Mouse (Mus musculus) adrenal gland, postnatal 14 days (tissue): ENCODE results near the gene Rab42. TPM values are rescaled to one million over a fixed set of nuclear protein-coding genes. Genes with fewer than 3 reads are reported as not detected.
A peak's percentile ranks its signal among the peaks of the same experiment; 100 is the strongest.

Experiments
- DNase-seq: peaks from one replicate; pipeline ENCODE4 v3.0.0; 2021; ENCODE audit warnings: mixed read lengths
- long read RNA-seq, 2 experiments: library from polyadenylated mRNA; stranded (forward); transcript quantifications; one replicate each; pipeline ENCODE4 v2.0.0; 2021
- total RNA-seq: library from RNA; stranded (reverse); gene quantifications from 2 replicates; pipeline ENCODE4 v1.2.3, GENCODE M21; 2021

Rab42 gene
- 0.93 and 3.5 TPM in 2 replicates for total RNA-seq
- long read RNA-seq, experiment 1, transcript Rab42-201 (2 exons, 761 nt), result major isoform, 10 of 14 reads
- long read RNA-seq, experiment 1, partial matches to known transcripts, result 0 of 14 reads
- long read RNA-seq, experiment 1, other reads (novel, unspliced or antisense), result 4 of 14 reads
- long read RNA-seq, experiment 2, partial matches to known transcripts, result 0 of 3 reads
- long read RNA-seq, experiment 2, other reads (novel, unspliced or antisense), result 0 of 3 reads

- DNase-seq, result peak; percentile 76
These were observed at the start of gene Rab42 for GRCm38 (mm10) chr4:132302939-132303479. Gene Rab42 (minus strand): TSS chr4:132303385.

- DNase-seq, result peak; percentile 52
These were observed 49.6 kb upstream of the Rab42 start for GRCm38 (mm10) chr4:132352739-132353138.

DNA sequence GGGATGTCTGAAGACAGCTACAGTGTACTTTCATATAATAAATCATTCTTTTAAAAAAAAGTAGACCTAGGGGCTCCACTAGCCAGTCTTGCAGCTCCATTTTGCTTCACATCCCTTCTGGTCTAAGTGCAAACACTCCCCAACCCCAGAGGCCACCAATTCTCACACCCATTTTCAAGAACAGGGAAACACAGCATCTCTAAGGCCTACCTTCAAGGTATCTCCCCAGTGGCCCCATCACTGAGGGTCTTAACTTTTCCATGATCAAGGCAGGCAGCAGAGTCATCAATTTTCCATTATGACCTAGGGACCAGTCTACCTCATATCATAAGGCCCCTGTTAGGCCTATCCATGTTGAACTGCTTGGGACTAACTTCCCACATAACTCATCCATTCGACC, 48.2 kb upstream of the Rab42 start:
- DNase-seq, result no peak

DNA sequence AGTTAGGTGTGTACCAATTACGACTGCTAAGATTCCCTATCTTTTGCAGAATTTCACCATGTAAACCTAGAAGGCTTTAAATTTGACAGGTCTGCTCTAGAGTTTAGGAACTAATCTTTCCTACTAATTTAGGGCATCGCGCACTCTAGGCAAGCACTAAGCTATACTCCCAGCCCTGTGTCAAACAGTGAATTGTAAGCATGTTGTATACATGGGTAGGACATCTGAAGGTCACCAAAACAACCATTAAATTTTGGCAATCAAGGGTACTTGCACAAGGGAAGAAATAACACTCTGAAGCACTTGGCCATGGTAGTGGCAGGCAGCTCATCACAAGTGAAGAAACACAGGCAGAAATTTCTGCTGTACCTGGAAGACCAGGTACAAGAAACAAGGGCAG, 47.7 kb upstream of the Rab42 start:
- no peak for DNase-seq

DNA sequence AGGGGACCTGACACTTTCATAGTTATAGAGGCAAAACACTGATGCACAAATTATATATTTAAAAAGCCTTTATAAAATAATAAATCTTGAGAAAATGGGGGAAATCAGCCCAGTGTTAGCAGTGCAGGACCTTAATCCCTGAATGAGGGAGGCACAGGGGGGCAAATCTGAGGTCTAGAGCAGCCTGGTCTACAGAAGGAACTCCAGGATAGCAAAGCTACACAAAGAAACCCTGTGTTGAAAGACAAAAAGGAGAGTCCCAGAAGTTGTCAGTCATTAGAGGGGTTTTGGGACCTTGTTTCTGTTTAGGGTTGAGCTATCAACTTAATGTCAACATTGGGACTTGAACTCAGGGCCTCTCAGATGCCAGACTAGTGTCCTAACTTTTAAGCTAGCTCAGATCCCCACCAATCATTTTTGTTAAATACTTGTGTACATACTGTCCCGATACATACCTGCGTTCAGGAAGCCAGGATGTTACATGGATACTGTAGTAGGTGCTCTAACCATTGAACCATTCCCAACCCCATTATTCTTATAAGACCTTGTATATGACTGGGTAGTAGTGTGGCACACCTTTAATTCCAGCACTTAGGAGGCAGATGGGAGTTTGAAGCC, 47.0 kb upstream of the Rab42 start:
- no peak for DNase-seq

GRCm38 (mm10) chr4:132349495-132350122, 46.4 kb upstream of the Rab42 start:
- DNase-seq, result no peak

- no peak for DNase-seq
These were observed 43.5 kb upstream of the Rab42 start for GRCm38 (mm10) chr4:132346661-132347060.

GRCm38 (mm10) chr4:132346261-132346660, 43.1 kb upstream of the Rab42 start:
- no peak for DNase-seq

- DNase-seq, result no peak
These were observed 42.6 kb upstream of the Rab42 start for GRCm38 (mm10) chr4:132345843-132346212.

DNA sequence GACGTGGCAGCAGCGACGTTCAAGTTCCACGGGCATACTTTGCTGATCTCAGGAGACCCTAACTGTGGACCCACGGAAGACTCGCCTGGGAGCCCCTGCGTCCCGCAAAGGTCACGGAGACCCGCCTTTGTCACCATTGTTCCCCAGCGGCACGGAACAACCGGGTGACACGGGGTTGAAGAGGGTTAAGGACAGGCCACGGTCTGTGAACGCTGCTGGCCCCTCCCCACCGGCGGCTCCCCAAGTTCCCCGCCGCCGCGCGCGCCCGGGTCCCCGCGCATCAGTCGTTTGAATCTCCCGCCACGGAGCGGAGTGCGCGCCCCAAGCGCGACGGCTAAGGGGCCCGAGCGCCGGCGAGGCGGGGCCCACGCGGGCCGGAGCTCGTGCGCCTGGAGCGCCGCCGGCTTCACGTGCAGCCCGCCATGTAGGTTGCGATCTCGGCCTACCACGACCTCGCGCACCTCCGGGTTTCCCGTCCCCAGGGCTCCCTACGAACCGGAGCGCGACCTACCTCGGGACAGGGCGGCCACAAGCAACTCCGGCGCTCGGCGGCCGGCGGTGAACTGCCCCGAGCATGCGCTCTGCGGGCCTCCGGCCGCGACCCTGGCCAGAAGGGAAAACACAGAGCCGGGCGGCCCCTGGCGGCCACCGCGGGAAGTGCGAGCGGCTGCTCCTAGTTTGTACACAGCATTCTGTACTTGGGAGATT, 42.1 kb upstream of the Rab42 start:
- DNase-seq, result peak; percentile 97

DNA sequence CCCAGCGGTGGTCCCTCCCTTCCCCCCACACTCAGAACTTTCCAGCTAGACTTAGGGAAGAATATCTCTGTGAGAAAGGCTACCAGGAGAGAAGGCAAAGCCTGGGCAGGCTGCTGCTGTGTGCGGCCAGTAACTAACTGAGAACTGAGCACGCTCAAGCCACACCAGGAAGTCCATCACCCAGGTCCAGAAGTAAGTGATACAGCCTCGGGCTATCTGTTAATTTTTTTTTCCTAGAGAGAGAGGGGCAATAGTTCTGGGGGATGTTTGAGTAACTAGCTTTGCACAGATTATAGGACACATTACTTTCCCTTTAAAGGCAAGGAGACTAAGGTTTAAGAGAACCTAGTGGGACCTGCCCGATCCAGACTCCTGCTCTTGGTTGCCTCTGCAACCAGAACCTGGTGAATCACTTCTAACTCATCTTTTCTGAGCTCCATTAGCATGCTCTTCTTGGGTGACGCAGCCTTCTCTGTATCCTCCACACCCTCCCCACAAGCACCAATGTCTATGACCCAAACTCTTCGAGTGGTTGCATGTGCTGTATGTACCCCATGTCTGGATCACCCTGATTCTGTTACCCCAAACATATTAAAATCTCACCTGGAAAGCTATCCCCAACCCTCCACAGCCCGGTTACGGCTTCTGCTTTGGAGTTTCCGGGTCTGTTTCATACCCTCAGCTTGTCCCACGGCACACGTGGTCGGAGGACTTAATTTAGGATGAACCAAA, 41.4 kb upstream of the Rab42 start:
- peak; percentile 39 for DNase-seq

GRCm38 (mm10) chr4:132341451-132341850, 38.3 kb upstream of the Rab42 start:
- no peak for DNase-seq

- DNase-seq, result peak; percentile 76
These were observed 35.8 kb upstream of the Rab42 start for GRCm38 (mm10) chr4:132338943-132339342.

- no peak for DNase-seq
These were observed 29.7 kb upstream of the Rab42 start for GRCm38 (mm10) chr4:132332880-132333279.

DNA sequence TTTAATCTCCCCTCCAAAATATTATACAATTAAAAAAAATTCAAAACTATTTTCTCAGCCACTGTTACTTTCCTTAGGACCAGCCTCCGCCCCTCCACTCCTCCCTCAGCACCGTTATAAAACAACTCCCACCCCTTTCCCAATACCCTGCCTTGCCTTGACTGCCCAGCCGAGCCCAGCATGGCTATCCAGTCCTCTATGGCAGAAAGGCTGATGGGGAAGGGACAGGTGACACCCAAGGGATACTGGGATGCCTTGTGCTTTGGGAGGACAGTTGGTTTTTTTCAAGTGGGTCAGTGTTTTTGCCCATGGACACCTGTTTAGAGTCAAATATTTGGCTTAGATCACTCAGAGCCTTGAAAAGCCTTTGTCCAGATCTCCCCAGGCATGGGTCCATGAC, 28.8 kb upstream of the Rab42 start:
- DNase-seq, result no peak

- DNase-seq, result no peak
These were observed 26.7 kb upstream of the Rab42 start for GRCm38 (mm10) chr4:132329835-132330354.

DNA sequence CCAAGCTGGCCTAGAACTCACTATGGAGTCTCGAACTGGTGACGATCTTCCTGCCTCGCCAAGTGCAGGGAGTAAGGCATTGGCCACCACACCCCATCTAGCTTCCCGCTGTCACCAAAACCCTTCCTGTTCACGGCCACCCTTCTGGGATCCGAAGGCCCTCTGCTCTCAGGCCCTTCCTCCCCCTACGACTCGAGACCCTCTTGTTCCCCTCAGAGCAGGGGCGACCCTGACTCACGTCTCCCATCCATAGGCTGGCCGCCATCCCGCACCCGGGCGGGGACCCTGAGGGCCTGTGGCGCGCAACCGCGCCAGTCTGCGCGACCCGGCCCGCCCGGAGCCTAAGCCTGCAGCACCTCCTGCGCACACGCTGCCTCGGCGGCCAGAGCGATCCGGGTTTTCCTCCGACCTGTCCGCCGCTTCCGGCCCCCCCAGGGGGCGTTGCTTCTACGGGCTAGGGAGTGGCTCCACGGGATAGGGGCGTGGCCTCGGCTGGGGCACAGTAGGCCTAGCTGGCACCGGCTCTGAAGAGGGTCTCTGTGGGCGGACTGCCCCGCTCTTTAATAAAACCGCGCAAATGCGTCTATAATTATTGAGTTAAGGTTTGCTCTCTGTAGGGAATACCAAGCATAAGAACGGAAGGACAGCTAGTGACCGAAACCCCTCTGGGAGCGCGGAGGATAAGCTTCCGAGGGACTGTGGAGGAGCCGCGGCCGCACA, 26.1 kb upstream of the Rab42 start, which contains the start of gene Trnau1ap:
TSS of gene Trnau1ap (minus strand) at position 424 of the 720 bp plus-strand sequence.
- peak; percentile 96 for DNase-seq

DNA sequence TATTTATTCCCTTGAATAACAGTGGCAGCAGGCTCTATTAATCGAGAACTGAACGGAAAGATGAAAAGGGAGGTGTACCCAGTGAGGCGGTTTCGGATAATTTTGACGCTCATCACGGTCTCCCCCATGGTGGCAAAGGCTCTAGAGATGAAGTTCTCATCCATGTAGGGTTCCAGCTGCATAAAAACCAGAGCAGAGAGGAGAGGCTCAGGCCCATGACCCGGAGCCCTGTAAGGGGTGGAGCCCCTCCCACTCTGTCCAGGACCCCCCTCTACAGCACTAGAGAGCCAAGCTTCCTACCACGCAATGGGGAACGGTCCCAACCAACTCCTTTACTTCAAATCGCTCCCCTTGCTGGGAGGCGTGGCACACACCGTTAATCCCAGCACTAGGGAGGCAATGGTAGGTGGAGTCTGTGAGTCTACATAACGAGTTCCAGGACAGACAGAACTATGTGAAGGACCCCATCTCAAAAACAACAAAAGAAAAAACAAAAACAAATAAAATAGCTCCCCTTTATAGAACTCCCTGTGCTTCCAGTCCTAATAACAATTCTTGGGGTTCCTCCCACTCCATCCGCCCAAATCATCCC, 25.3 kb upstream of the Rab42 start:
- no peak for DNase-seq

- no peak for DNase-seq
These were observed 23.3 kb upstream of the Rab42 start for GRCm38 (mm10) chr4:132326481-132326880.

- DNase-seq, result no peak
These were observed 12.5 kb upstream of the Rab42 start for GRCm38 (mm10) chr4:132315711-132316110.

DNA sequence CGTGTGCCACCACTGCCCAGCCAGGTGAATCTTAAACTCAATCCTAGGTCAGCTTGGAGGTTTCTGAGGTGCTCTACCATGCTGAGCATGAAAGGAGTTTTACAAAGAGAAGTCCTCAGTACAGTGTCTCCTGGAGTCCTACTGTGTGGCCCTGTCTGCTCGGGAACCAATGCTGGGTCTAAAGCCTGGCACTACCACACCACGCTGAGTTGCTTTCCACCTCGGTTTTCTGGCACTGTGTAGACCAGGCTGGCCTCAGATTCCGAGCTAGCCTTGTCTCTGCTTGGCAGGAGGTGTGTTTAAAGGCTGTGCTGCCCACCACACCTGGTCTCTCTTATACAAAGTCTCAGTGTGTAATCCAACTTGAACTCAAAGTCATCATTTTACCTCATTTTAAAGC, 9.4 kb upstream of the Rab42 start:
- DNase-seq, result no peak
